Mouse (Mus musculus) midbrain, embryonic 10.5 days (tissue): ENCODE measurements at regions not wholly inside any gene's neighbourhood (a gene's known extent, or its start where the extent isn't known, plus 50 kb on each side); places are given as distances from the start of the nearest gene placed in this dataset.

Experiments used
- DNase-seq: peaks from one replicate; pipeline ENCODE4 v3.0.0-alpha.2; 2017; ENCODE audit warnings: low spot score
- H3K27ac ChIP-seq: fragments of 300-500 bp; sonication (generic); replicated peaks from 2 replicates; pipeline ENCODE4 v1.5.1; 2016; ENCODE audit warnings: mild to moderate bottlenecking
- H3K27me3 ChIP-seq: fragments of 300-500 bp; sonication (generic); 2 replicates; pipeline ENCODE4 v1.6.1; 2016; ENCODE audit warnings: low read depth, mild to moderate bottlenecking; ENCODE audit not compliant: poor library complexity, severe bottlenecking
- H3K36me3 ChIP-seq: fragments of 300-500 bp; sonication (generic); 2 replicates; pipeline ENCODE4 v1.6.1; 2016; ENCODE audit warnings: mild to moderate bottlenecking, moderate library complexity
- H3K4me1 ChIP-seq: fragments of 300-500 bp; sonication (generic); 2 replicates; pipeline ENCODE4 v1.6.1; 2016
- H3K4me3 ChIP-seq: fragments of 300-500 bp; sonication (generic); 2 replicates; pipeline ENCODE4 v1.5.1; 2016; ENCODE audit warnings: mild to moderate bottlenecking, moderate library complexity
- H3K9me3 ChIP-seq: fragments of 300-500 bp; sonication (generic); replicated peaks from 2 replicates; pipeline ENCODE4 v1.6.1; 2016; ENCODE audit warnings: mild to moderate bottlenecking
- WGBS: fragments of 180-500 bp; shearing (Covaris S2); methylation state at CpG from one replicate; pipeline ENCODE4 v1.1.7; 2016; 5-methylcytosine and 5-hydroxymethylcytosine counted together

DNA sequence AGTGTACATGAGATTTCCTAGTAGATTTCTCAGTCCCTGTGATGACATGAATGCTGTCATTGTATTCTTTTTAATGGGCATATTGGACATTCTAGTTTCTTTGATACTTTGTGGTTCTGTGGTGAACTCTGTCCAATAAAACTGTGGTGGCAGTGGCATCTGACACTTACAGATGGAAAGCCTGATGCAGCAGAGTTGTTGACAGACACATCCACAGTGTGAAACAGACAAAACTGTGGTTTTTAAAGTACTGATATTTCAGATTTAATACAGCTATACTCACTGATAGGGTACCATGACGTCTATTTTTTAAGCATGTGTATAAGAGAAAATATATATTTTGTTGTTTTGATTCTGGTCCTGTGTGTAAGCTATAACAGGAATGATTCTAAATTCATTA lies 818.0 kb downstream of the Trim52 start:
- Histone ChIP-seq H3K4me1 (no peaks in the 10 kb centered on the region), H3K9me3 (no peaks in the 10 kb centered on the region), H3K27ac (no peak overlapping the region), H3K27me3 (no peaks in the 10 kb centered on the region), H3K4me3 (no peak overlapping the region), H3K36me3 (no peaks in the 10 kb centered on the region)
- WGBS, result 81% methylated on average over 1 of the region's 1 CpGs
- DNase-seq, result no peak

- Histone ChIP-seq H3K4me1 (no peaks in the 10 kb centered on the region), H3K36me3 (no peaks in the 10 kb centered on the region), H3K27ac (no peak overlapping the region), H3K4me3 (no peak overlapping the region), H3K9me3 (no peaks in the 10 kb centered on the region), H3K27me3 (no peaks in the 10 kb centered on the region)
- no peak for DNase-seq
- WGBS, result 90% methylated on average over 3 of the region's 3 CpGs
Measured at GRCm38 (mm10) chr14:106924443-106924842, 818.4 kb downstream of the Trim52 start.

DNA sequence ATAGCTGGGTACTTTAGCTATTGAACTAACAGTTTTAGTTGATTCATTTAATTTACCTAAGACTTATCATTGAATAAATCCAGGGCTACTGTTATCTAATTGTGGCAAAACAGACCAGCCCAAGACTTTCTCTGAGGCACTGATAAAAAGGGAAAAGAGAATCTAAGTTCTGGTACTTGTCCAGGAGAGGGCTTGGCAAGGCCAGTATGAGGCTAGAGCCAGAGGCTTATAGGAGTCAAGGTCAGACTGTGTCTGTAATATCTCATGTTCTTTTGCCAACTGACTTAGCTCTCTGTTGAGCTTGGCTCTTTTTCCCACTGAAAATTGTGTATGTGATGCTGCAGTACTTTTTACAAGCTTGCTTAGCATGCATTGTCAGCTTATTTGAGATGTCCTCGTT lies 839.3 kb downstream of the Trim52 start:
- Histone ChIP-seq H3K4me1 (no peaks in the 10 kb centered on the region; the same call in 1 of the 2 replicates), H3K9me3 (no peaks in the 10 kb centered on the region), H3K4me3 (no peak overlapping the region), H3K27me3 (no peaks in the 10 kb centered on the region), H3K27ac (no peak overlapping the region), H3K36me3 (no peaks in the 10 kb centered on the region)
- WGBS, result 91% methylated on average over 1 of the region's 1 CpGs
- no peak for DNase-seq

- H3K27me3 ChIP-seq, result no peaks in the 10 kb centered on the region
- H3K36me3 ChIP-seq, result no peaks in the 10 kb centered on the region
- no peak overlapping the region for H3K4me3 ChIP-seq
- no peaks in the 10 kb centered on the region for H3K9me3 ChIP-seq
- no peak overlapping the region for H3K27ac ChIP-seq
- H3K4me1 ChIP-seq, result peaks cover 12% of the 10 kb centered on the region
- DNase-seq, result no peak
- WGBS, result 84% methylated on average over 1 of the region's 1 CpGs
Measured at GRCm38 (mm10) chr14:106977958-106978357, 872.0 kb downstream of the Trim52 start.

DNA sequence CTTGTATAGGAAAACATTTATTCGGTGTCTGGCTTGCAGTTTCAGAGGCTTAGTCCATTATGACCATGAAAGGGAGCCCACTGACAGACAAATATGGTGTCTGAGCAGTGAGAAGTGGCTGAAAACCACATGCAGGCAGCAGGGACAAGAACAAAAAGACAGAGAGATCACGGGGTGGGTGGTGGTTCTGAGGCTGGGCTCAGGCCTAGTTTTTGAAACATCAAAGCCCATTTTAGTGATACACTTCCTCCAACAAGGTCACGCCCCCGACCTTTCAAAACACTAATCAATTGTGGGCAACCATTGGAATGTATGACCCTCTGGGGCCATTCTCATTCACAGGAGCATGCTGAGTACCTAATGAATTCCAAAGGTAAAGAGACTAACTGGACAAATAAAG lies 874.8 kb downstream of the Trim52 start:
- DNase-seq, result peak; percentile 56
- Histone ChIP-seq H3K4me1 (peaks cover 12% of the 10 kb centered on the region), H3K36me3 (no peaks in the 10 kb centered on the region), H3K27me3 (no peaks in the 10 kb centered on the region), H3K4me3 (no peak overlapping the region), H3K9me3 (no peaks in the 10 kb centered on the region), H3K27ac (no peak overlapping the region; the same call in 1 of the 2 replicates)
- 14% methylated on average over 4 of the region's 4 CpGs for WGBS

GRCm38 (mm10) chr14:106997565-106998279 lies 891.7 kb downstream of the Trim52 start:
- DNase-seq, result no peak
- 94% methylated on average over 4 of the region's 4 CpGs for WGBS
- H3K36me3 ChIP-seq, result no peaks in the 10 kb centered on the region

GRCm38 (mm10) chr14:107004981-107005380 lies 899.0 kb downstream of the Trim52 start:
- WGBS, result 89% methylated on average over 1 of the region's 1 CpGs
- H3K27me3 ChIP-seq, result no peaks in the 10 kb centered on the region
- no peak overlapping the region for H3K27ac ChIP-seq
- no peak overlapping the region for H3K4me3 ChIP-seq
- H3K9me3 ChIP-seq, result no peaks in the 10 kb centered on the region
- no peaks in the 10 kb centered on the region for H3K4me1 ChIP-seq
- no peak for DNase-seq
- H3K36me3 ChIP-seq, result no peaks in the 10 kb centered on the region

More at GRCm38 (mm10) chr14:106997565-106998279, 891.7 kb downstream of the Trim52 start:
- H3K4me3 ChIP-seq, result no peak overlapping the region
- H3K4me1 ChIP-seq, result no peaks in the 10 kb centered on the region
- no peaks in the 10 kb centered on the region for H3K9me3 ChIP-seq
- no peaks in the 10 kb centered on the region for H3K27me3 ChIP-seq
- H3K27ac ChIP-seq, result no peak overlapping the region

GRCm38 (mm10) chr14:107009617-107010016 lies 903.6 kb downstream of the Trim52 start:
- Histone ChIP-seq H3K27me3 (no peaks in the 10 kb centered on the region), H3K4me3 (no peak overlapping the region), H3K4me1 (no peaks in the 10 kb centered on the region), H3K36me3 (no peaks in the 10 kb centered on the region), H3K9me3 (no peaks in the 10 kb centered on the region), H3K27ac (no peak overlapping the region)
- whole genome bisulfite sequencing, result 86% methylated on average over 2 of the region's 2 CpGs
- no peak for DNase-seq

DNA sequence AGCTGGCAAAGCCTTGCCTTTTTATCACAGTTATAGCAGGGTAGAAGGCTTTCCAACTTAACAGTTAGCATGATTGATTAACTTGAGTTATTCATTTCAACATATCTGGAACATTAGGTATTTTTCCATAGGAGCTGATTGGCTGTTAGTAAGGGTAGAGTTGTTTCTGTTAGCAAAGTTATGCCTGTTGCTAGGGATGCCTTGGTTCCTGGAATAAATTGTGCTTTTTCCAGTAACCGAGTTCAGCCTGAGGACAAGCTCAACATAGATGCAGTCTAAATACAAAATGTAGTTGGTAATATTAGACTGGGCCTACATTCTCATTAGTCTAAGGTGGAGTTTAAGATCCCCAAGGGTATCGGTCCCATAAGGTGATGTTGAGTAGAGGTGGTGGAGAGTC lies 927.8 kb downstream of the Trim52 start:
- H3K27me3 ChIP-seq, result no peaks in the 10 kb centered on the region
- 93% methylated on average over 2 of the region's 2 CpGs for WGBS

DNA sequence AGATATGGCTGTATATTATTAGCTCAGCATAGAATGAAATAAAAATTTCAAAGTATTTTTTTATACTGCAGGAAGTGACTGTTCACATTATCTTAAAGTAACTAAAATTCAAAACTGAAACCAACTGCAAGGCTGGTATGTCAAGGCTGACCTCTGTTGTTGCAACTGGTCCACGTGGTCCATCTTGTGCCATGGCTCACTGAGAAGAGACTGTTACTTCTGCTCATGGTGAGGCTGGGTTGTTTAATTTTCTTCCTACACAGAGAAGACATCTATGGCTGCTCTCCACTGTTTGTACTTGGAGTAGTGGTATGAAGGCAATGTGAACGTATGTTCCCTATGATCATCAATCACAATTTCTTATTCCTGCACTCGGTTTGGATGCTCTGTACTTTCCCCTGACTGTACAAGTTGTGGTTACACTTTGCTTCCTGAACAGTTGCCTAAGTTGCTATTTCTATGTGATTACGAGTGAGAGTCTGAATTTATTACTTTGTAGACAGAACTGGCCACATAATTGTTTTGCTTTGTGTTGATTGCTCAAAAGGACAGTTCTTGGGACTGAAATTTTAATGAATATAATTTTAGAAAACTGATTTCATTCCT lies 946.1 kb downstream of the Trim52 start:
- no peaks in the 10 kb centered on the region for H3K4me1 ChIP-seq
- no peaks in the 10 kb centered on the region for H3K9me3 ChIP-seq
- H3K27ac ChIP-seq, result no peak overlapping the region
- WGBS, result 89% methylated on average over 4 of the region's 4 CpGs
- H3K36me3 ChIP-seq, result no peaks in the 10 kb centered on the region
- no peak overlapping the region for H3K4me3 ChIP-seq
- H3K27me3 ChIP-seq, result no peaks in the 10 kb centered on the region
- DNase-seq, result no peak

More for the DNA sequence above, 927.8 kb downstream of the Trim52 start:
- DNase-seq, result no peak
- Histone ChIP-seq H3K9me3 (no peaks in the 10 kb centered on the region), H3K27ac (no peak overlapping the region), H3K4me3 (no peak overlapping the region), H3K36me3 (no peaks in the 10 kb centered on the region), H3K4me1 (no peaks in the 10 kb centered on the region)

GRCm38 (mm10) chr14:107068592-107068991 lies 962.6 kb downstream of the Trim52 start:
- Histone ChIP-seq H3K4me3 (no peak overlapping the region), H3K27me3 (no peaks in the 10 kb centered on the region), H3K27ac (no peak overlapping the region), H3K9me3 (no peaks in the 10 kb centered on the region), H3K4me1 (peaks cover 6% of the 10 kb centered on the region; the same call in 1 of the 2 replicates), H3K36me3 (no peaks in the 10 kb centered on the region)
- DNase-seq, result no peak

GRCm38 (mm10) chr14:107080407-107080806 lies 974.4 kb downstream of the Trim52 start:
- H3K4me3 ChIP-seq, result no peak overlapping the region
- H3K27ac ChIP-seq, result no peak overlapping the region
- no peak for DNase-seq
- no peaks in the 10 kb centered on the region for H3K9me3 ChIP-seq
- H3K4me1 ChIP-seq, result no peaks in the 10 kb centered on the region
- H3K27me3 ChIP-seq, result no peaks in the 10 kb centered on the region
- H3K36me3 ChIP-seq, result no peaks in the 10 kb centered on the region
